Mouse (Mus musculus): ENCODE results near the gene Atg7.

The Atg7 gene

DNA sequence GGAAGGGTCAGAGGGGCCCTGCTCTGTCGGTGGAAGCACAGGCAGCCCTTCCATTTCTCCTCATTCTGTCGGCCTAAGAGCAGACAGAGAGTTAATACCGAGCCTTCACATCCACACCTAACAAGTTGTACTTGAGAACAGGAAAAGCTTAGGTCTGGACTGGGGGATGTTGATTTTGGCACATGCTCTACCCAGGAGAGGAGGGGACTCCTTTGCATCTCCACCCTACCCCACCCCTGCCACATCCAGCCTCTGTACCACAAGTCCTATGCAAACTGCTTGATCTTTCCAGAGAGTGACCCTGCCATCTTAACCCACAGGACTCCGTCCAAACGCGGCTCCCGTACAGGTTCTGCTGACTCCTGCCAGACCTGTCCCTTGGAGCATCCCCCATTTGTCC is 178.7 kb downstream of the Atg7 start:
- DNase-seq: no peak

DNA sequence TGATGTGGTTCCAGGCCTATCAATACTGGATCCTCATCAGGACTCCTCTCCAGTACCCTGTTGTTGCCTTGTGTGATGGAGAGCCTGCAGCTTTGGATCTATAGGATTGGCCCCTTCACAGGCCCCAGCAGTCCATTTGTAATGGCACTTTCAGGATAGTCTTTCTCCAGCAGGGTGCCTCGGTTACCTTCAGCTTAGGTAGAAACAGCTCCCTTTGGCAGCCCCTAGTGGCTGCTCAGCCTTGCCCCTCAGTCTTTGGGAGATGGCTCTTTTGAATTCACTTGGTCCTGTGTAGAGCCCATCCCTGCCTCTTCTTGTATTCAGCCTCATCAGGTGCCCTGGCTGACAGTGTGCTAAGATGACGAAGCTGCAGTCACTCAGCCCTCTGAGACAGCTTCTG is 184.0 kb downstream of the Atg7 start:
- no peak for DNase-seq

DNA sequence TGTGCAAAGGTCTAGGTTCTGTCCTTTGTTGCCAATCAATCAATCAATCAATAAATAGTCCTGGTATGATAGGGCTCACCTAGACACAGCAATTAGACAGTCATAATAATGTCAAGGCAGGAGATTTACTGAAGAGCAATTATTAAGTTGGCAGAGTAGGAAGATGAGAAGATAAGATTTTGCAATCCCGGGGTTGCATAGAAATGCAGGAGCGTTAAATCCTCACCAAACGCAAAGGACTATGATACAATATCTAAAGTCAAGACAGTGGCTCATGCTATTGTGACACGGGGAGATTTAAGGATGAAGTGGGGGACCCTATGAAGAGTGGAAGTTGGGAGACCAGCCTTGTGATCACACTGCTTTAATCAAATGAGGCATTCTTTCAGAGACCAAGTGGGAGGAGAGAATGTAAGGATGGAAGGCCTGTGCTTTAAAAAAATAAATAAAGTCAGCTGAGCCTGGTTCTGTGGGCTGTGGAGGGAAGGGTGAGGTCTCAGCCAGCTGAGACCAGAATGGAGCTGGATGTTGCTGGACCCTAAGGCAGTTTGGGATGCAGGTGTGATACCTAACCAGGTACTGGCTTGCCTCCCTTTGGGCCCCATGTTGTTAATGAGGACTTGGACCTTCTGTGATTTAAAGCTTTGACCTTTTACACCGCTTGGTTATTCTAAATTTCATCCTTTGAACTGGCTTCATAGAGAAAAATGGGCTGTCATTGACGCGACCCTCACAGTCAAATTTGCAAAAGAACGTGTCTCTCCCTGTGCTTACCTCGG is 187.0 kb downstream of the Atg7 start:
- peak; percentile 22 for DNase-seq

DNA sequence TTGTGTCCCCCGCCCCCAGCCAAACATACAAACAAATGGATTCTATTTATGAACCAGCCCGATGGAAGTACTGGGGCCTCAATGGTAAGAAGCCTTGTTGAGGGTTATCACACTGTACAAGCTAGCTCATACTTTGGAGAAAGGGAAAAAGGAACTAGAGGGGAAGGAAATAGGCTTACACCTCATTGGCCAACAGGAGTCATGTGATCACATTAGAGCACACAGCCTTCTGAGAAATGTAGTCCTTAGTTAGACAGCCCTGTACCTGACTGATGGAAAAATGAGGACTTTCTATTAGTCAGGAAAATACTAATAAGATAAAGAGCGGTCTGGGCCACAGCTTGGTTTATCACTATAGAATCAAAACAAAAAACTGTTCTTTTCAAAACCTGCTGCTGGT is 188.9 kb downstream of the Atg7 start:
- no peak for DNase-seq

DNA sequence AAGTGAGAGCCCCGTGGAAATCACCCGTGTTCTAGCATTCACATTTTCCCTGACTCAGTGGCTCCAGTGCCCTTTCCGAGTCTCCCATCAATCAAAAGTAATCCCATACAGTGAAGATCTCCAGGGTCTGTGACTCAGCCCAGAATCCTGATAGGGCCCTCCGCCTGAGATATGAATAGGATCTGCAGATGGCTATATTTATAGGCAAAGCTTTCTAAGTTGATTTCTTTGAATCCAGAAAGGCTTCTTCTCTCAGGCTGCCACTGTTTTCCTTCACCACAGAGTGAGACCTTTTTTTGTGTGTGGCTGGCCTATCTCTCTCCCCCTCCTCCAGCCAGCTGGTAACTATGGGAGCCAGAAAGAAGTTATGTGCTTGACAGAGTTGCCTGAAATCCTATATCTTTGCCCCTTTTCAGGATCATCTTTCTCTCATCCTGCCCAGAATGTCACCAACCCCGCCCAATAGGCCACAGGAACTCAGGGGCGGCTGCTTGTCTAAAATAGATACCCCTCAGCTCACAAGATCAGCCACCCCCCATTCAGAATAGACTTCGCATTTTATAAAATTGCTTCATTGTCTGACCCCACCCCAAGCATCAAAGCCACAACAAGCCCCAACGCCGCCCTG is 190.3 kb downstream of the Atg7 start:
- DNase-seq: no peak

DNA sequence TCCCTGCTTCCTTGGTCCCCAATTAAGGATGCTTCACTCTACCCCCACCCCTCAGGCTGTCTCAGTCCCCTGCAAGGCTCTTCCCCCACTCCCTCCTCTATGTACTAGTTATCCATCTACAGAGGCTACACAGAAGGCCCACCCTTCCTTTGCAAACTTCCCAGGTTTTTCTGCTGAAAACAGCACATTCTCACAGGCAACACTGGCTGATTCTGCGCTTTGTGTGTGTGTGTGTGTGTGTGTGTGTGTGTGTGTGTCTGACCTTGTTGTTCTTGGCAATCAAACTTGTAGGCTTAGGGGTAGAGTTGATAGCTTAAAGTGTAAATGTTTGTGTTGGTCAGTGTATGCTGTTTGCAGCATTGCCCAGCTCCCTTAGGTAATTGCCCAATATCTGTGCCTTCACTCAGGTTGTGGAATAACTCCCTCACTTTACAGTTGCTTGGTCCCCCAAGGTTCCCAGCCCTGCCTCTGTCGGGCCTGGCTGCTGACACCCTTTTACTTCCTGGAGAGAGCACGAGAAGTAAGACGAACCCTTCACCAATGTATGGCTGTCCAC is 191.0 kb downstream of the Atg7 start:
- DNase-seq: peak; percentile 68

DNA sequence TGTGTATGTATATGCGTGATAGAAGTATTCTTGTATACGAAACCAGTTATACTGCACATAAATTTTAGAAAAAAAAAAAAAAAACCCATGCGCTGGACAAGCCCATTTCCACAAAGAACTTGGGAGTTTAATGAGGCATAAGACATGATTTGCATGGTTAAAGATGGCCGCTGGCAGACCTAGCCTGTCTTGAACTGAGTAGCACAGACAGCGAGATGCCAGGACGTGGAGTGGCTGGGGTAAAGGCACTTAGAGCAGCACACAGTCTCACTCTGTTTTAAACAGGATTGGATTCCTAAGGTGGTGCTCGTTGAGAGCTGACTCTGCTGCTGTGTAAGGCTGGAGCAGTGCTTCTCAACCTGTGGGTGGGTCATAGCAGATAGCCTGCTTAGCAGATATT is 192.4 kb downstream of the Atg7 start:
- no peak for DNase-seq

DNA sequence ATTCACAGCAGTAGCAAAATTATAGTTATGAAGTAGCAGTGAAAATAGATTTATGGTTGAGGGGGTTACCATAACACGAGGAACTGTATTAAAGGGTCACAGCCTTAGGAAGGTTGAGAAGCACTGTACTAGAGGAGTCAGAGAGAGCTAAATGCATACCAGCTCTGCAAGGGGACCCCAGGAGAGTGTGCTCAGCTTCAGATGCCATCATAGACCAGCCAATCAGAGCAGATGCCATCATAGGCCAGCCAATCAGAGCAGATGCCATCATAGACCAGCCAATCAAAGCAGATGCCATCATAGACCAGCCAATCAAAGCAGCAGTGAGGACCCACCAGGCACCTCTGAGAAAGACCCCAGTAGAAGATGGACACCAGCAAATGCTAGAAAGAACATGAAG is 192.9 kb downstream of the Atg7 start:
- no peak for DNase-seq

DNA sequence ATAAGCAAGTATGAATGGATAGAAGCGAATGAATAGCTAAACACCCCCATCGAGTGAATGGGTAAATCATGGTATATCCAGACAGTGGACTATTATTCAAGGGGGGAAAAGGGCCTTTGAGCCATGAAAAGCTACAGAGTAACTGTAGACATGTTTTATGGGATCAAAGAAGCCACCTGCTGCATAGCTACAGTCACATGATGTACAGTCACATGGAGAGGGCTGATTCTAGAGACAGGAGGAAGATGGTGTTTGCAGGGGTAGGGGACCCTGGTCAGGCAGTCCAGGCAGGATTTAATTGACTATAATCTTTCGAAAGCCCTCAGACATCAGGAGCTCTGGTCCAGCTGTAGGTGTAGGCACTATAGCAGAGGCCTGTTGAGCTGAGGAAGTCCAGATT is 193.5 kb downstream of the Atg7 start:
- no peak for DNase-seq

DNA sequence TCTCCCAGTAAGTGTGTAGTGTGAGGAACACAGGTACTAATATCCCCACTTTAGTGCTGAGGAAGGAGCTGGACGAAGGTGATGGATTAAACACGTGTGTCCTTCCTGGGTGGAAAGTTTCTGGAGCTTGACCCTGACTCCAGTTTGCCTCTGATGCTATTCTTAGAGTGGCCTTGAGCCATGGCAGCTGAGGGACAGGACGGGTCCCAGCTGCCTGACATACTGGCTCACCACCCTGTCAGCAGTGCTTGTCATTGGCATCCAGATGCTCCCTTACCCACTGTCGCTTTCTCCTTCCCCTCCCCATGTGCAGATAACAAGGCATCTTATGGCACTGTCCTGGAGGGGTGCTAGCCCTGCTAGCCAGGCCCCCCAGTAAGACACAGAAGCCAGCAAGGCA is 196.0 kb downstream of the Atg7 start:
- no peak for DNase-seq

DNA sequence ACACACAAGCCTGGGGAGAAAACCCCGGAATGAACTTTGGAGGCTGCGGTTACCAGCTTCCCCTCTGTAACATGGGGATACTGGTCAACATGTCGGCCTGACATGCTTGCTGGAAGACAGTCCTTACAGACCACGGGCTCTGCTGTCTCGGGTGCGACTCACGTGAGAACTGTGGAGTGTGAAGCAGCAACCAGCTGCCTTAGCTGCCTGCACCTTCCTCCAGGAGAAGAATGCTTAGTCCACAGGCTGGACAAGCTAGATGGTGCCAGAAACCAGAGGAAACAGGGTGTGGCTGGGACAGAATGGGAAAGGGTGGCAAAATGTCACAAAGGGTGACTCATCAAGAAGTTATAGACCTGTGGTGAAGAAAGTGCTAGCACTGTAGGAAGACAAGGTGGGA is 197.1 kb downstream of the Atg7 start:
- DNase-seq: no peak

DNA sequence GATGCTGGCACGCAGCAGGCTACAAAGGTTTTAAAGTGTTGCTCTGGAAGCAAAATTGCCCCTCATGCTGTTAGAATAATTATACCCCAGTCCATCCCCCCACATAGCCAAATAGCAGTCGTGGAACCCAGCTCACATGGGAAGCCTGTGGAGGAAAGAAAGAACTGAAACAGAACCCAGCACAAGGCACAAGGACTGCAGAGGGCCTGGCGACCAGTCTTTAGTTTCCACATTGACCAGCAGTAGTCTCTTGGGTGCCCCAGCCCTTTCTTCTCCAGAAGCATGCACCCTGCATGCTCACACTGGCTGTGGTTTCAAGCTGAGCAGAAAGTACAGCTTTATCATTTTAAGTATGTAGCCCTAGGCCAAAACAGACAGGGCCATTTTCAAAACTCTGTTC is 199.2 kb downstream of the Atg7 start:
- DNase-seq: no peak

DNA sequence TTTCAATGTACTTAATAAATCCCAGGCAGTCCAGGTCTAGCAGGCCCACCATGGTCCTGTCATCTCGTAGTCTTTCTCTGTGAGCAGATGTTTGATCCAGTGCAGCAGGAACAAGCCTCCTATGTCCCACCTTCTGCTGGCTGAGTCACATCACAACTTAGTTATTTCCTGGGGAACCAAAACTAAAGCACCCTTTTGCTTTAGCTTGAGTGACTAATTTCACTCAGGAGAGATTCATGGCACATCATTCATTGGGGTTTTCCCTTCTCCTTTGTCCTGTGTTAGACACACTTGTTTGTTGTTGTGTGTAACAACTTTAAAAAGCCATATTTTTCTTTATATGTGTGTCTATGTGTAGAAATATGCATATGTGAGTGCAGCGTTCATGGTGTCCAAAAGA is 200.0 kb downstream of the Atg7 start:
- no peak for DNase-seq

DNA sequence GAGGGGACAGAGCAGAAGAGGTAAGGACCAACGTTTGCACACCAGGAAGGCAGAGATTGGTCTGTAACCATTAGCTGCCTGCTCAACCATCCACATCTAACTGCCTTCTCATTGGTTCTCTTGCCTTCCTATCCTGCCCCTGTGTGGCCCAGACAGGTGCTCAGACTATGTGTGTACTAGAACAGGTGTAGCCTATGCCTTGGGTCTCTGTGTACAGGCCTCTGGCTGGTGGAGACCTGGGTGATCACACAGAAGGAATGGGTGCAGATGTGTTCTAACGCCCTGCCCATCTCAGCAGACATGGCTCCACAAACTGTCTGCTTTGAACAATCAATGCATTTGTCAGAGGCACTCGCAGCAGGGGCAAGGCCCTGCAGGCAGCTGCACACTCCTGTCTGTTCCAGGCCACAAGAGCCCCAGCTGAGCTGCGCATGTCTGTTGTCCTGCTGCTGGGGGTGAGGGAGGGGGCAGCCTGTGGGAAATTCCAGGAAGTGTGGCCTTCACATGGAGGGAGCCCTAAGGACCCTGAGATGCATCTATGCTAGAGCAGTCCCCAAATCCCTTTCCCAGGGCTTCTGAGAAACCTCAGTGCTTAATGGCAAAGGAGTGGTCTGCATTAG is 203.4 kb downstream of the Atg7 start:
- no peak for DNase-seq

DNA sequence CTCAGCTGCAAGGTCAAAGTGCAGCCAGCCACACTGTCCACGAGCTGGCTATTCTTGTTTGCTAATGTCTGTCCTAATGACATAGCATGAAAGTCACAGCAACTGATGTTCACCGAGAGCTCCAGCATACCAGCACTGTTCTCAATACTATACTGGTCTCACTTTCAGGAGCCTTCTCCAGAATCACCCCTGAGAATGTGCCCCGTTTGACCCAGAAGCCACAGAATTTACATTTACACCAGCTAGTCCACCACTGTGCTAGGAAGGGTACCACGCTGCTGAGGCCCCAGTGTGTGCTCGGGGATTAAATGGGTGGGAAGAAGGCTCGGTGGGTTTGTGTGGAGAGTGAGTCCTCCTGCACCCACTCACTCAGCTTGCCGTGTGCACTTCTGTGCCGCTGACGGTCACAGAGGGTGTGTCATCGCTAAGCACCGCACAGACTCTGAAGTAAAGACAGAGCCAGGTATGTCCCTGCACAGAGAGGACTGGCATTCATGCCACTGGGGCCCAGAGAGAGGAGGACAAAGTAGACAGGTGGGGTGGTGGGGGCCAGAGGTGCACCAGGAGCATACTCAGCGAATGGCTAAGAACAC is 204.8 kb downstream of the Atg7 start:
- no peak for DNase-seq

DNA sequence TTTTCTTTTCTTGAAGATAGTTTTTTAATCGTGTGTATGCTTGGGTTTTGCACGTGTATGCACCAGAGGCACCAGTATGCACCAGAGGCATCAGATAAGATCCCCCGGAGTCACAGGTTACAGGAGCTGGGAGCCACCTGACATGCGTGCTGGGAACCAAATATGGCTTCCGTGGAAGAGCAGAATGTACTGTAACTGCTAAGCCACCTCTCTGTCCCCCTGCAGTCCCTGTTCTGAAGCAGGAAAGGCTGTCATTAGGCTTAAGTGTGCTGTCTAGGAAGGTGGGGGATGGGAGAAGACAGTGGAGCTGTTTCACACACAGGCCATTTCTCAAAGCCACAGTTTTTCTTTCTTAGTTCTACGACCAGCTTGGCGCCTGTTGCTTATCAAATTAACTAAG is 205.9 kb downstream of the Atg7 start:
- DNase-seq: no peak

DNA sequence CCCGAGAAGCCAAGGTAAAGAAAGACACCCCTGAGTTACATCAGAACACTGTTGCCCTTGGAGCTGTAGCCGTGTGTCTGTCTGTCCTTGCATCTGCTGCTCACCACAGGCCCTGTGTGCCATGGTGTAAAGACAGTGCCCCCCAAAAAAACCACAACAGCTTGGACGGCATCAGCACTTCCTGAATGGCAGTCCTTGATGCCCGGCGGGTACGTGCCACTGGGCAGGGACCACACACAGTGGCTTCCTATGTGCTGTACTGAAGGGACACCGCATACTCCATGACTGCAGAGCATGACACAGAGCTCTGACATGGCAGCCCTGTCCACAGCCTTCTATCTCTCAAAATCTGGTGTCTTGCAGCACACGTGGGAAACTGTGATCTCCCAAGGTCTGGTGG is 206.9 kb downstream of the Atg7 start:
- DNase-seq: no peak

DNA sequence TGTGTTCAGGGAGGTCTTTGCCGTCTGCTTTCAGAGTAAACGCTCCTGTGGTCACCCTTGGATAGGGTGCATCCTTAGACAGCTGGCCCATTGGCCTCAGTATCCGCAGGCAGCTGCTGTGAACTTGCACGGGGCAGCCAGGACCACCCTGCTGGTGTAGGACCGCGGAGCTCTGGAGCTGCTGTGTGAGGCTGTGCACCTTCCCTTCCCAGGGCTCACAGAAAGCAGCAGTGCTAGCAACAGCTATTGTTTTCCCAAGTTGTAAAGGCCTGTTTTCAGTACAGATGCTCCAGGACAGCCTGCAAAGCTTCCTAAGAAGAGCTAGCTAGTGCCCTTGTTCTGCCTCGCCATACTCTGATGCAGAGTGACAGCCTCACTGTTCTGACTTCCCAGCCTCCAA is 208.8 kb downstream of the Atg7 start:
- DNase-seq: no peak

DNA sequence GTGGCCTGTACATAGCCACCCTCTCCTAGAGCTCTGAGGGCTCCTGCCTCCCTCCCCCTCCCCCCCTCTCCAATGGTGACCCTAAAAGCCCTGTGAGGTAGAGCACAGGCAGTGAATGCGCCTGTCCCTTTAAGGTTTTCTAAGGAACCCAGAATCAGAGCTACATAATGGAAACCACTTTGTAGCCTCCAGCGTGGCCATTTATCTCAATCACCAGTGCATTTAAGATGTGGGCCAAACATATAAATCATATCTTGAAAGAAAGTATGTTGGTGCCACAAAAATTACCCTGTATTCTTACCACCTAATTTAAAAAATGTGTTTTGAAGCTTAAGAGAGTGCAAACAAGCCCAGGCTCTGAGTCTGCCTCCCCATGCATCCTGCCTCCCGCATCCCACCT is 209.8 kb downstream of the Atg7 start:
- no peak for DNase-seq

DNA sequence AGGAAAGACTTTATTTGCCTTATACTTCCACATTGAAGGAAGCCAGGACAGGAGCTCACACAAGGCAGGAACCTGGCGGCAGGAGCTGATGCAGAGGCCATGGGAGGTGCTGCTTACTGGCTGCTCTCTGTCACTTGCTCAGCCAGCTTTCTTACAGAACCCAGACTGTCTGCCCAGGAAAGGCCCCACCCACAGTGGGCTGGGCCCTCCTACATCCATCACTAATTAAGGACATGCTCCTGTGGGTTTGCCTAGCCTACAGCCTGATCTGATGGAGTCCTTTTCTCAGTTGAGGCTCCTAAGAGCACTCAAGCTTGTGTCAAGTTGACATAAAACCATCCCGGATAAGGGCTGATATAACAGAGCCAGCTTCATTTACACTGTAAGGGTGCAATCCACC is 211.5 kb downstream of the Atg7 start:
- no peak for DNase-seq

DNA sequence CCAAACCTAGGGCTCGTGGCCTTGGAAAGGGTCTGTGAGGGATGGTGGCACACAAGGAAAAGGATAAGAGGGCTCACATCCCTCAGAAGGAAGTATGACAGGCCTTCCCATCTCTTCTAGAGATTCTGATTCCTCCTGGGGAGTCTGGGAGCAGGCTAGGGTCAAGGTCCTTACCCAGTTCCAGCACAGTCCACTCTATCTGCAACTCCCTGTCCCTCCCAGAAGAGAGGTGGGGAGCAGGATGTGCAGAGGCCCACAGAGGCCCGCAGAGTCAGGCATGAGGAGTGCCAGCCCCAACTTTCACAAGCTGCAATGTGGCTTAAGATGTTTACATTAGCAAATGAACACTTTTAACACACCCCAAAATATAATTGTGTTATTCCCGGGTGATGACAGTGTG is 212.7 kb downstream of the Atg7 start:
- no peak for DNase-seq

DNA sequence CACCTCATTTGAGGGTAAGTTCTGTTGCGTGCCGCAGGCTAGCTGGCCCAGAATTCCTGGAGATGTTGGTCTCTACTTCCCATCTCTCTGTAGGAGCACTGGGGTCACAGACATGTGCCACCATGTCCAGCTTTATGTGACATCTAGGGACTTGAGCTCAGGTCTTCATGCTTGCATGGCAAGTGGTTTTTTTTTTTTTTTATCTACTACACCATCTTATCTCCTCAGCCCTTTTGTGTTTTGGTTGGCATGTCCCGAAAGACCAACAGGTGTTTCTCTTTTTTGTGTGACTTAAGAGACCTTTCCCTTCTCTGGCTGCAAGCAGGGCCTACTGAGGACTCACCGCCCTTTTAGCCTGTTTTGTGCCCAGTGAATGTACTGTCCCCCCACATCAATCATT is 213.6 kb downstream of the Atg7 start:
- DNase-seq: no peak

DNA sequence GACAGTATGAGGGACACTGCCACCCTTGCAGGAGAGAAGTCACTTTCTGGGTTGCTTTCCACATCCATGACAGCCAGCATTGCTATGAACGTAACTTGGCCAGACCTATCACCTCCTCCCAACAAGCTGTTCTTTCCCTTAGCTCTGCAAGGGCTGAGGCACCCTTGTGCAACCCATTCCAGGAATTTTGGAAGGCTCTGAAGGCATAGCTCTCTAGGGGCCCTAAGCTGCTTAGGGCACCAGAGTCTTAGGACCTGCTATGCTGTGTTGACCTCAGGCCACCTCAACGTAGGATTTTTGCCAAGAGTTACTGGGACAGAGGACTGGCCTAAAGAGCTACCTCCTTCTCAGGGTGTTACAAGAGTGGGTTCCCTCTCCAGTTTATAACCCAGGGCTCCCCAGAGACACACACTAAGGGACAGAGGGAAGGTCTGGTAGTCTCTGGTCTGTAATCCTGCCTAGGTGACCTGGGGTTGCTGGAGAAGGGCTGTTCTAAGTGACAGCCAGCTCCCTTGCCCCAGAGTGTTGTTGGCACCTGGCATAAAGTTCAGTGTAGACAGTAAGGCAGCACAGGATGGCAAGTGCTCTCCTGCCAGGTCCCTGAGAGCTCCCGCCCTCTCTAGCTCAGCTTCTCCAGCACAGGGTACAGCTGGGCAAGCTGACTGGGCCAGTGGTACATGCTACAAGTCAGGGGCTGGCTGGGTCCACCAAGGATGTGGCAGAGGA is 215.3 kb downstream of the Atg7 start:
- no peak for DNase-seq

All from kidney, adult 11 months (tissue).